Mouse (Mus musculus): ENCODE data around the gene Rasgrf2.

Rasgrf2 gene

DNA sequence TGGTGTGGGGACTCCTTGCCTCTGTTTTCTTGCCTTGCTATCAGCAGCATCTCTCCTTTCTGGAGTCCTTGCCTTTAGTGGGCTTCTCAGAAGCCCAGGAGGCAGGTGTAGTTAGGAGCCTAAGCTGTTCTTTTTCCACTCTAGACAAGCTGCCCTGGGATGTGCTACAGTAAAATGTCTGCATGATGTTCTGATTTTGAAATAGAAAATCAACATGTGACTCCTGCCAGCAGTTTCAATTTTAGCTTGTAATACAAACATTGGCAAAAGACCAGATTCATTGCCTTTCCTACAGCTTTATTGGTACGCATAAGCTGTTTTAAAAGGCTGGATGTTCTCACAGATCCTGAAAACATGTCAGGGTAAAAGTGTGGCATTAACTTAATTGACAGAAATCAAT is 176.3 kb downstream of the Rasgrf2 start:
- no peak for DNase-seq (ENCODE audit: low spot score)

DNA sequence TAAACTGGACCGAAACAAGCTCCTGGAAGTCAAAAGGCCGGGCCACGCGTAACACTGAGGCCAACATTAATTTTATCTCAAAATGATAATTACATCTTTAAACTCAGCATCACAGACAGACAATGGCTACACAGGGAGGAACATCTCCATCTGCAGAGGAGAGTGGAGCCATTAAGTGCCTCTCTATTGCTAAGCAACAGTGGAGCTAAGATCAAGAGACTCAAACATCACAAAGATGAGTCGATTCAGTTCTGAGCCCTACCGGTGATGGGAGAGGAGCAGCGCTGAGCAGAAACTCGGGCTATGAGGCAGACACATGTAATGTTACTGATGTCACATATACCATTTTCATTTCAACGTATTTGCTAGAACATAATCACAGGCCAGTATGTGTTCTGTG is 191.3 kb downstream of the Rasgrf2 start:
- DNase-seq (ENCODE audit: low spot score) = no peak

GRCm38 (mm10) chr13:91938826-91939225 is 192.6 kb downstream of the Rasgrf2 start:
- DNase-seq (ENCODE audit: low spot score) = no peak

DNA sequence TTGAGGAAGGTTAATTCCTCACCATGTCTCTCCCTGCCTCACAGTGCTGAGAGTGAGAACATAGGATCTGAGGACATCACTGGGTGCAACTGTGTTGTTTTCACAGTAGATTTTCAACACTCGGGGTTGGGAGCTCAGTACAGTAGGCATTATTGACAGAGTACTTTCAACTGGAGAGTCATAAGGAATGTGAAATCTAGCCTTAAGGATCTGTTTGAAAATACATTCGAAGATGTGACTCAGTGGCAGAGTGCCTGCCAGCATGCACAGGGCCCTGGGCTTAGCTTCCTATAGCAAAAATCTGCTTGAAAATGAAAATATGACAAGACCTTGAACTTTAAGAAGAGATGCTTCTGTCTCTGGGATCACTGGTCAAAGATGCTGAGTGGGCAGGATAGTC is 194.2 kb downstream of the Rasgrf2 start:
- DNase-seq (ENCODE audit: low spot score) = no peak

- no peak for DNase-seq (ENCODE audit: low spot score)
Observed at GRCm38 (mm10) chr13:91932122-91932521, 199.3 kb downstream of the Rasgrf2 start.

DNA sequence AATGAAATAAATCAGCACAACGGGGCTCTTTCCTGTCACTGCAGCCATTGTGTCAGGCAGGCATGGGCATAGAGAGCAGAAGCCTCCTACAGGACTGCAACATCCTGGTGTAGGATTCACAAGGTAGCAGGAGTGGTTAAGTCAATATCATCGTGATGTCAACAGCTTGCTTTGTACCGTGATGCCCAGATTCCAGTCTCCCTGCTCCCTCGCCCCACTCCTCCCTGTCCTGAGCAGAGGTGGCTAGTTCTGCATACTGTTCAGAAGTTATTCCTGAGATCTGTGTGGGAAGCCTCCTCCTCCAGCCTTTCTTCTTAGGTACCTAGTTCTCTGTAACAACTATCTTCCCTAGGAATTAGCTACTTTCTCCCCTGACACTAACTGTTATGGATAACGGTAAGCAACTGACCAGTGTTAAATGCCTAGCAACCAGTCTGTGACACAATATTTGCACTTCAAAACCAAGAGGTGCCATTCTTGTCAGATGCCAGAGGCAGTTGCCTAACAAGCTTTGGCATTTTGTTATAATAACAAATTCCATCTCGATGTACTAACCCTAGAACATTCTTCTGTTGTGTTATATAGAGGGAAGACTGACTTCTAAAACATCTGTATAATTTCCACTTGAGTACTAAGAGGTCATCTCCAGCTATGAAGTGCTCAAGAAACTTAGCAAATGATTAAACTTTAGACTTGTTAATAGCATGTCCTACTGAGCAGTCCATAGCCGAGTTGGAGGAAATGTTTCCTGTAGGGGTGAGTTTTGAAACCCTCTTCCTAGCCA is 201.3 kb downstream of the Rasgrf2 start:
- DNase-seq (ENCODE audit: low spot score) = no peak

DNA sequence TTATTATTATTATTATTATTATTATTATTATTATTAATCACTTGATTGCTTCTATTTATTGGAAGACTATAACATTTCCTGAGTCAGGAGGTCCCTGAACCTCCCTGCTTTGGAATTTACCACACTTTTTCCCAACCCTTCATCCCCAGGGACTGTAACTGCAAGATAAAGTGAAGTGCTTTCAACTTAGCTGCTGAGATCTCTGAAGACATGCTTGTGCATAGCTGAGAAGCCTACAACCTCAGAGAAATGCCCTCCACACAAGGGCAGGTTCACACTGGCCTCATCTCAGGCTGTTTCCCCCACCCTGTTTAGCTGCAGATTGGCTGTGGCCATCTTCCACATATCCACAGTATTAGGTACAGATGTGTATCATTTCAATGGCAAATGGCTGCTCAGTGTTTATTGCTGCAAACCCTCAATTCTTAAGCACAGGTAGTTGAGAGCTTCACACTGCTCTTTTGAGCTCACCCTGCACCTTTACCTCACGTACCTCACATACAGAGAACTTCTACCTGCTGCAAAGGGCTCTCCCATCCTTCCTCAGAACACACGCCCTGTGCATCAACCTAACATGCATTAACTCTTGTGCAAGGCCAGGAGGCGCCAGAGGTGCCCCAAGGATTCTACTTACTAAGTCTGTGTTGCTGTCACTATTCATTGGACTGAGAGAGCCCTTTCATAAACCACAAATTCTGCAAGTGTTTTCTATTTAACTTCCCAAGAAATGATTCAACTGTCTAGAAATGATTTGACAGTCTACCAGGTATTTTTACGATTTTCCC is 202.7 kb downstream of the Rasgrf2 start:
- no peak for DNase-seq (ENCODE audit: low spot score)

- DNase-seq (ENCODE audit: low spot score) = no peak
Observed at GRCm38 (mm10) chr13:91921010-91921409, 210.4 kb downstream of the Rasgrf2 start.

DNA sequence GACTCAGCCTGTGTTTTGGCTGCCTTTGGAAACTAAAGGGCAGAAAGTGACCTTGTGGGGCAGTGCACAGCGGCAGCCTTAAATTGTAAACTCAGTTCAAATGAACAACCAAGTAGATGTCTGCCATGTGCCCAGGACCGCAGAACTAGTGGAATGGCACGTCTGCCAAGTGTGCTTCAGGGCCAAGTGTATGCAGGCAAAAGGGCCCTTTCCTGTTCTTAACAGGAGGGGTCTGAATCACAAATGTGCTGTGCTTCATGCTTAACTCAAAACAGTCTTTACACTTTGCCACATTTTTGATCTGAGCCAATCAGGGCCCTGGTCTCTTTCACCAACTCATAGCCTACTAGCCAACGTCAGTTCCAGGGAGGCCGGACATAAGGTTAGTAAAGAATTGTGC is 212.7 kb downstream of the Rasgrf2 start:
- DNase-seq (ENCODE audit: low spot score) = no peak

DNA sequence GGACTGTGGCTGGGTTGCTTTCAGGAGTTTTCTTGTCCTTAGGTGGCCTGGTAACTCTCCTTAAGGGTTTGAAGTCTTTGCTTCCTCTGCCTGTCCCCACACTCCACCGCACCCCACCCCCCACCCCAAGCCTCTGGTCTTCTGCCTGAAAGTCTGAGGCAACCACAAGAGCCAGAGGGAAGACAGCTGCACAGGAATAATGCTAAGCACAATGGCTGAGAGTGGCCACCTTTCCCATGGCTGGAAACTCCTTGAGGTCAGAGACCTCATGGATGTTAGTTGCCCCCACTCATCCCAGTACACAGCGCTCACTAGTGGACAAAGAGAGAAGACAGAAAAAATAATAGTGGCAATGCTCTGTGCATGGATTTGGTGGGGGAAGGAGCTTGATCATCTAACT is 213.6 kb downstream of the Rasgrf2 start:
- no peak for DNase-seq (ENCODE audit: low spot score)

DNA sequence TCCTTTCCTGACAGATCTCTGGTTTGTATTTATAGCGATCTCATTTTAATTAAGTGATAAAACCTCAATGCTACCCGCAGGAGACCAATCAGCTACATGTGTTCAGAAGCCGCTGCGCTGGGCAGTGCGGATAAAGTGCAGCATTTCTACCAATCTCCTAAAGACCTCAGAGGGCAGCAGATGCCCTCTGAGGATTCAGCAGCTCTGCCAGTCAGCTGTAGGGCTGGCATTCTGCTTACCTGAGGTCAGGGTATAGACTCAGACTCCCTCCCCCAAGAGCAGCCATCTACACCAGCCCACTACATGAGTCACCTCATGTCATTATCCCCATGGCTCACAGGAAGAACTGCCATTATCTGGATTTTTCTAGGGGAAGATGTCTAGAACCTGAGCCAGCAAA is 215.1 kb downstream of the Rasgrf2 start:
- DNase-seq (ENCODE audit: low spot score) = no peak

- peak; percentile 52 for DNase-seq (ENCODE audit: low spot score)
Observed at GRCm38 (mm10) chr13:91915582-91916239, 215.7 kb downstream of the Rasgrf2 start.

DNA sequence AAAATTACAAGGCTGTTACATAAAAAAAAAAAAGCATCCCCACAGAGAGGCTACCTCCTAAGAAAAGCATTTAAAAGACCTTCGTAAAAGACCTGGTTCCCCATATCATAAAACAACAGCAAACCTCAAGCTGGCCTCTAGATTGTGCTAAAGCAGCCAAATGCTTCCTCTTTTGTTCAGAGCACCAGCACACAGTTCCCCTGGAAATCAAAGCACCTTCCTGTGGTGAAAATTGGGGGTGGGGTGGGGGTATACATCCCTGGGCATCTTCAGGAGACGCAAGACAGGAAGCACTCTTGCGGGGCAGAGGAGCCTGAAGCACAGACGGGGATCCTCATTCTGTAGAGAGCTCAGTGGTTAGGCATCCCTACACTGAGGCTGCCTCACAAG is 216.3 kb downstream of the Rasgrf2 start:
- no peak for DNase-seq (ENCODE audit: low spot score)

GRCm38 (mm10) chr13:91911652-91912051 is 219.8 kb downstream of the Rasgrf2 start:
- no peak for DNase-seq (ENCODE audit: low spot score)

DNA sequence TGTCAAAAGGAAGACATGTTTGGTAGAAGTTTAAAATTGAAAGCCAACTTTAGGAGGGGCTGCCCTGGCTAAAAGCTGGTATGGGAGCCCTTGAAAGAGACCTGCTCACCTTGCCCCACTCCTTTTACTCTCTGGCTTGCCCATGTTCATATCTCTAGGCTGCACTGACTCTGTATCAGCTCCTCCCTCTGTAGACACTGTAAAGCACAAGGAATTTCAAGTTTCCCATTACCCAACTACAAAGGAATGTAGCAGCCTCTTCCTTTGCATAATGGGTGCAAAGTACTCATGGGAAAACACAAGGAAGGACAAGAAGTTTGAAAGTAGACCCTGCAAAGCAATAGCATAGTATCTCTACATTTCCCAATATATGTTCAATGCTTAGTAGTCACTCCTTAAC is 220.2 kb downstream of the Rasgrf2 start:
- no peak for DNase-seq (ENCODE audit: low spot score)

DNA sequence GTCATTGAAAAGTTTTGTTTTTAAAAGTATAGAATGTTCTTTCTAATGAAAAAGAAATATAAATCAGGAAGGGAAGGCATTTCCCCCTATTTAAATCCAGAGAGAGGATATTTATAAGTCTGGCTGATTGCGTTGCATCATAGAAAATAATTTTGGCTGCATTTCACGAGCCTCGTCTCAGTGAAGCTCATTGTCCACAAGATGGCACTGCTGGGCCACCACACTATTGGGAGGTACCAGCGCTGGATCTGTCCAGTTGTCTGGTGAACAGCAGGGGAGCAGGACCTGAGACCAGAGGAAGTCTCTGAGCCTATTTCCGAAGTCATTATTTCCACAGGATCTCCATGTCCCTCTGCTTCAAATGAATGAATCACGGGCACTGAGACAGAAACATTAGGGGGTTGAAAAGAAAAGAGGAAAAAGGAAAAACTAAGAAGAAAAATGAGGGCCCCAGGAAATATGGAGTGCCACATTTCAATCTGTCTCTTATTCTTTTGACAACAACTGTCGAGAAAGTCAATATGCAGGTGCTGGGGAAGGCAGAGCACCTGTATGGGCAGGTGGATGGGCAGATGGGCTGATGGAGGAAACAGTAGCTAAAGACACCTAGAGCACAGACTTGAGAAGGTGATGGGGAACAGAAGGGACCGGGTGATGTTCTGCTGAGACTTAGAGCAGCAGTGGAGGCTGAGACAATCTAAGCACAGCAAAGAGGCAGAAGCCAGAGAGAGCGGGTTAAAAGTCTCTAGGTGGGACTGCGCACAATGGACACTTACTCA is 223.1 kb downstream of the Rasgrf2 start:
- DNase-seq (ENCODE audit: low spot score) = peak; percentile 60

- no peak for DNase-seq (ENCODE audit: low spot score)
Observed at GRCm38 (mm10) chr13:91906338-91906737, 225.1 kb downstream of the Rasgrf2 start.

- DNase-seq (ENCODE audit: low spot score) = no peak
Observed at GRCm38 (mm10) chr13:91896476-91896875, 235.0 kb downstream of the Rasgrf2 start.

GRCm38 (mm10) chr13:91893132-91893531 is 238.3 kb downstream of the Rasgrf2 start:
- DNase-seq (ENCODE audit: low spot score) = no peak

GRCm38 (mm10) chr13:91890031-91890619 is 241.3 kb downstream of the Rasgrf2 start:
- no peak for DNase-seq (ENCODE audit: low spot score)

GRCm38 (mm10) chr13:91884714-91885386 is 246.6 kb downstream of the Rasgrf2 start:
- no peak for DNase-seq (ENCODE audit: low spot score)

Data from left cerebral cortex, adult 11 months (tissue).